8 mouse cellular contexts compared by ENCODE assay signal in the genomic region with DNA sequence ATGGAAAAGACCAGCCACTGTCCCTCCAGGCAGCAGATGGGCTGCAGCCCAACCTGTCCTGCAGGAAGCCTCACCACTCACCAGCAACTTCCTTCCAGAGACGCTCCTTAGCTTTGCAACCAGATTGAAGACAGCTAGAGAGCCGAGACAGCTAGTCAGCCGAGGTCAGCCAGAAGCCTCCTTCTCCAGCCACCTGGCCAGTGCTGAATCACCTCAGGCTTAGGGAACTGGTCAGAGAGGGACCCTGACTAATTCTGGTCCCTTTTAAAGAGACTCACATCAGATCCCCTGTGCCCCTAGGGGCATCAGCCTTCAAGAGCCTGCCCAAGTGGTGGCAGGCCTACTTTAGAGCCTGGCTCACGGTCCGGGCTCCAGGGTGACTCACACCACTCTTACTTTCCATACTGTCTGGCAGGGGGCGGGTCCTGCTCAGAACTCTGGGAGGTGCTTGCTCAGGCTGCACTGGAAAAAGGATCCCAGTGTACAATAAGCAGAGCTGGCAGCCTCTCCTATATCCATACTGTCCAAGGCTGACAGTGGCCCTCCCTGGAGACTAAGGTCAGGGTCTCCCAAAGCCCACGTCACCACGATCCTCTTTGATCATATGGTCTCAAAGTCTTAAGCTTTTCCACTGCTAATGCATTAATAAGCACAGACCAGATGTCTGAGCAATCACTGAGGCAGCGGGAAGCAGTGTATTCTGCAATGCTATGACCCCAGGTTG. TPM values are rescaled to one million over a fixed set of nuclear protein-coding genes. Genes with fewer than 3 reads are reported as not detected.
DNase-seq lines count a peak whose midpoint lies in the region; ATAC-seq and TF ChIP-seq lines count a peak whose summit lies in the region.

No protein-coding gene starts in this region.

- no peak overlapping the region; the same call in 1 of the 2 replicates for H3K4me3 ChIP-seq in heart, adult 2 months
- peak overlapping the region; percentile 15; the same call in 1 of the 2 replicates for H3K4me3 ChIP-seq in stomach, embryonic 16.5 days (replicated peaks; ENCODE audit: low read length)
- H3K4me3 ChIP-seq in forebrain, embryonic 14.5 days (ENCODE audit: low read depth, low read length): no peak overlapping the region

- H3K9me3 ChIP-seq in stomach, embryonic 16.5 days (replicated peaks; ENCODE audit: control insufficient read depth, low read length): no peaks in the 10 kb centered on the region
- H3K9me3 ChIP-seq in forebrain, embryonic 14.5 days (replicated peaks; ENCODE audit: control insufficient read depth, low read length): no peaks in the 10 kb centered on the region

- no peak for TF ChIP-seq EP300 in heart, adult 2 months (IDR thresholded peaks at IDR 0.05; ENCODE audit: insufficient read depth, low read depth, low read length)

- peak overlapping the region; percentile 41 for H3K9ac ChIP-seq in heart, adult 2 months (ENCODE audit: low read depth, low read length)
- peak overlapping the region; percentile 61 for H3K9ac ChIP-seq in stomach, embryonic 16.5 days (ENCODE audit: low read length)
- no peak overlapping the region for H3K9ac ChIP-seq in forebrain, embryonic 14.5 days (ENCODE audit: low read length)

- peaks cover 42% of the 10 kb centered on the region for H3K36me3 ChIP-seq in heart, adult 2 months (ENCODE audit: control insufficient read depth, insufficient read depth, low read length)
- H3K36me3 ChIP-seq in stomach, embryonic 16.5 days (ENCODE audit: control insufficient read depth, insufficient read depth, low read length): no peaks in the 10 kb centered on the region
- H3K36me3 ChIP-seq in forebrain, embryonic 14.5 days (ENCODE audit: control insufficient read depth, insufficient read depth, low read length): no peaks in the 10 kb centered on the region

- H3K27ac ChIP-seq in heart, adult 2 months: peak overlapping the region; percentile 67
- H3K27ac ChIP-seq in stomach, embryonic 16.5 days (ENCODE audit: low read length): peak overlapping the region; percentile 98
- no peak overlapping the region for H3K27ac ChIP-seq in forebrain, embryonic 14.5 days (ENCODE audit: low read depth, low read length)

- WGBS in heart, adult 2 months: 23% methylated on average over 9 of the region's 9 CpGs
- WGBS in stomach, embryonic 16.5 days: 18% methylated on average over 9 of the region's 9 CpGs
- WGBS in forebrain, embryonic 14.5 days: 58% methylated on average over 9 of the region's 9 CpGs

- DNase-seq in heart, adult 2 months: peak; percentile 46 to 59
- DNase-seq in heart, postnatal 14 days: no peak
- peak; percentile 87 for DNase-seq in 416B (ENCODE audit: low read depth)
- DNase-seq in adrenal gland, postnatal 25 days: peak; percentile 72
- DNase-seq in kidney, postnatal 4 days: peak; percentile 64 to 75
- DNase-seq in ovary, postnatal 36 days (ENCODE audit: low spot score): no peak
- DNase-seq in forebrain, embryonic 14.5 days (ENCODE audit: low spot score): no peak

- intact Hi-C loops in heart, adult 2 months (cut with DNase I): loop anchor here (2.0 to 5.0 kb wide), 3 partner anchors 15 to 76 kb away; no protein-coding TSS in a partner anchor
- intact Hi-C loops in heart, postnatal 14 days (cut with DNase I): loop anchor here (5.0 to 10.0 kb wide), 2 partner anchors 34 to 51 kb away; no protein-coding TSS in a partner anchor

- H3K4me2 ChIP-seq in stomach, embryonic 16.5 days (ENCODE audit: low read depth, low read length): peak overlapping the region; percentile 80
- H3K4me2 ChIP-seq in forebrain, embryonic 14.5 days (ENCODE audit: low read length): no peak overlapping the region

- no peak for TF ChIP-seq POLR2A in heart, adult 2 months (IDR thresholded peaks at IDR 0.05; ENCODE audit: insufficient read depth, low read depth, low read length)

- no peaks in the 10 kb centered on the region for H3K27me3 ChIP-seq in heart, adult 2 months (ENCODE audit: control insufficient read depth, insufficient read depth, low read length)
- H3K27me3 ChIP-seq in stomach, embryonic 16.5 days (ENCODE audit: control insufficient read depth, insufficient read depth, low read length): no peaks in the 10 kb centered on the region
- H3K27me3 ChIP-seq in forebrain, embryonic 14.5 days (replicated peaks; ENCODE audit: control insufficient read depth, insufficient read depth, low read length): no peaks in the 10 kb centered on the region

- peaks cover 30% of the 10 kb centered on the region for H3K79me2 ChIP-seq in heart, adult 2 months (replicated peaks; ENCODE audit: control insufficient read depth, insufficient read depth, low read length)

- TF ChIP-seq CTCF in heart, adult 2 months (IDR thresholded peaks at IDR 0.05): no peak

- H3K4me1 ChIP-seq in heart, adult 2 months (ENCODE audit: control insufficient read depth, insufficient read depth, low read length): peaks cover 53% of the 10 kb centered on the region
- peaks cover 80% of the 10 kb centered on the region for H3K4me1 ChIP-seq in stomach, embryonic 16.5 days (ENCODE audit: control insufficient read depth, insufficient read depth, low read length)
- H3K4me1 ChIP-seq in forebrain, embryonic 14.5 days (ENCODE audit: control insufficient read depth, insufficient read depth, low read length): peaks cover 27% of the 10 kb centered on the region

- ATAC-seq in stomach, embryonic 16.5 days (ENCODE audit: insufficient read depth, low FRiP score): peak; percentile 79
- no peak for ATAC-seq in forebrain, embryonic 14.5 days

RNA-seq across cellular contexts. Expression of a gene that starts 5.9 kb away (rescaled TPM):
- total RNA-seq in heart, adult 2 months (2021): 100 to 1,000 TPM in 1 of 2 experiments, 10 to 100 TPM in 1; 88.3 to 111 TPM
- polyA plus RNA-seq in heart, adult 2 months (2012; rRNA removed): 30.4 and 46.8 TPM in 2 replicates
- total RNA-seq in heart, postnatal 14 days (2021): 100 to 1,000 TPM; 140 to 172 TPM
- total RNA-seq in adrenal gland, postnatal 25 days (2021): 325 and 352 TPM in 2 replicates
- polyA plus RNA-seq in stomach, embryonic 16.5 days (2015; fragmentation: Nextera tagmentation; extraction: Ambion mirVana): 54.5 and 63.5 TPM in 2 replicates
- 10.8 and 14.6 TPM in 2 replicates for polyA plus RNA-seq in forebrain, embryonic 14.5 days (2014; fragmentation: Nextera tagmentation; extraction: Ambion mirVana)

Comparison
In these comparisons a context has a peak if more than half of its experiments do, and no peak if none do; other contexts are left out.
1. DNase-seq: peak in heart, adult 2 months (2 of 2), 416B (single experiment), adrenal gland, postnatal 25 days (single experiment) and kidney, postnatal 4 days (2 of 2); none in heart, postnatal 14 days (0 of 2), ovary, postnatal 36 days (single experiment) and forebrain, embryonic 14.5 days (single experiment).